ENCODE assay signal across 8 mouse cellular contexts in genomic region chr9:83145591-83146445, GRCm38 (mm10). TPM values are rescaled to one million over a fixed set of nuclear protein-coding genes. Genes with fewer than 3 reads are reported as not detected.
DNase-seq lines count a peak whose midpoint lies in the region; ATAC-seq and TF ChIP-seq lines count a peak whose summit lies in the region.

No protein-coding gene starts in this region.

- peak; percentile 62 for ATAC-seq in heart, embryonic 14.5 days (ENCODE audit: insufficient number of reproducible peaks, insufficient read depth, low FRiP score, low read depth)
- ATAC-seq in liver, embryonic 11.5 days (replicated peaks; ENCODE audit: low FRiP score) = peak; percentile 61

- H3K27ac ChIP-seq in bone marrow macrophage, adult 2 months (ENCODE audit: insufficient read depth, low read depth, low read length) = no peak overlapping the region
- peak overlapping the region; percentile 88 for H3K27ac ChIP-seq in forebrain, embryonic 10.5 days
- H3K27ac ChIP-seq in heart, embryonic 14.5 days (replicated peaks in 1 of 2; ENCODE audit: control insufficient read depth in 1 of 2, insufficient read depth in 1 of 2, low read depth in 2 of 2, low read length in 2 of 2) = peak overlapping the region; percentile 66 to 79
- H3K27ac ChIP-seq in liver, embryonic 11.5 days (ENCODE audit: low read depth, low read length) = no peak overlapping the region

- TF ChIP-seq POLR2A in bone marrow macrophage, adult 2 months (IDR thresholded peaks at IDR 0.05; ENCODE audit: borderline replicate concordance, low read depth, low read length) = no peak

- peaks cover 15% of the 10 kb centered on the region for H3K36me3 ChIP-seq in forebrain, embryonic 10.5 days (replicated peaks)
- no peaks in the 10 kb centered on the region for H3K36me3 ChIP-seq in heart, embryonic 14.5 days (ENCODE audit: control insufficient read depth, insufficient read depth, low read length)
- no peaks in the 10 kb centered on the region for H3K36me3 ChIP-seq in liver, embryonic 11.5 days (ENCODE audit: control insufficient read depth, insufficient read depth, low read length)

- H3K4me2 ChIP-seq in heart, embryonic 14.5 days (ENCODE audit: low read length) = peak overlapping the region; percentile 94
- H3K4me2 ChIP-seq in liver, embryonic 11.5 days = peak overlapping the region; percentile 87

- peak; percentile 83 for DNase-seq in A20 (ENCODE audit: low read depth, low spot score)
- DNase-seq in forebrain, embryonic 10.5 days (ENCODE audit: extremely low spot score, low spot score) = peak; percentile 74
- peak; percentile 74 for DNase-seq in kidney, postnatal 10 days
- DNase-seq in liver, embryonic 11.5 days (ENCODE audit: low spot score) = peak; percentile 44
- DNase-seq in neural tube, embryonic 10.5 days (ENCODE audit: extremely low spot score, low spot score) = peak; percentile 80
- peak; percentile 63 for DNase-seq in telencephalon, adult 2 months (ENCODE audit: low read depth, low spot score)

- TF ChIP-seq CTCF in bone marrow macrophage, adult 2 months (IDR thresholded peaks at IDR 0.05; ENCODE audit: low read depth, low read length) = no peak

- H3K4me1 ChIP-seq in bone marrow macrophage, adult 2 months (ENCODE audit: control insufficient read depth, insufficient read depth, low read length) = no peaks in the 10 kb centered on the region
- H3K4me1 ChIP-seq in forebrain, embryonic 10.5 days = peaks cover 16% of the 10 kb centered on the region
- peaks cover 3 to 6% of the 10 kb centered on the region in 2 experiments; a peak in 2 of 4 replicates for H3K4me1 ChIP-seq in heart, embryonic 14.5 days (ENCODE audit: control insufficient read depth in 2 of 2, insufficient read depth in 2 of 2, low read length in 2 of 2)
- peaks cover 3% of the 10 kb centered on the region; the same call in 1 of the 2 replicates for H3K4me1 ChIP-seq in liver, embryonic 11.5 days (replicated peaks; ENCODE audit: control insufficient read depth, insufficient read depth, low read length)

- peaks cover 5% of the 10 kb centered on the region for H3K9me3 ChIP-seq in forebrain, embryonic 10.5 days
- H3K9me3 ChIP-seq in heart, embryonic 14.5 days (ENCODE audit: control insufficient read depth, low read length) = peaks cover 3% of the 10 kb centered on the region; the same call in 1 of the 2 replicates
- H3K9me3 ChIP-seq in liver, embryonic 11.5 days (ENCODE audit: control insufficient read depth, low read length) = no peaks in the 10 kb centered on the region

- 4% methylated on average over 53 of the region's 53 CpGs for WGBS in forebrain, embryonic 10.5 days
- WGBS in heart, embryonic 14.5 days = 3% methylated on average over 49 of the region's 53 CpGs
- WGBS in liver, embryonic 11.5 days = 4% methylated on average over 53 of the region's 53 CpGs

- no peaks in the 10 kb centered on the region for H3K27me3 ChIP-seq in forebrain, embryonic 10.5 days (ENCODE audit: poor library complexity, severe bottlenecking)
- no peaks in the 10 kb centered on the region for H3K27me3 ChIP-seq in heart, embryonic 14.5 days (ENCODE audit: control insufficient read depth, insufficient read depth, low read length)
- H3K27me3 ChIP-seq in liver, embryonic 11.5 days (replicated peaks; ENCODE audit: control insufficient read depth, insufficient read depth, low read length) = peaks cover 9% of the 10 kb centered on the region

- H3K9ac ChIP-seq in heart, embryonic 14.5 days (ENCODE audit: low read length) = peak overlapping the region; percentile 78
- peak overlapping the region; percentile 34; the same call in 1 of the 2 replicates for H3K9ac ChIP-seq in liver, embryonic 11.5 days (ENCODE audit: low read depth, low read length)

- peak overlapping the region; percentile 60 for H3K4me3 ChIP-seq in bone marrow macrophage, adult 2 months (ENCODE audit: insufficient read depth, low read length)
- peak overlapping the region; percentile 77 for H3K4me3 ChIP-seq in forebrain, embryonic 10.5 days
- peak overlapping the region; percentile 64 to 79 for H3K4me3 ChIP-seq in heart, embryonic 14.5 days (ENCODE audit: control insufficient read depth in 1 of 2, insufficient read depth in 1 of 2, low read depth in 1 of 2, low read length in 2 of 2)
- H3K4me3 ChIP-seq in liver, embryonic 11.5 days (ENCODE audit: low read depth, low read length) = peak overlapping the region; percentile 54

RNA-seq across cellular contexts. Expression of gene Hmgn3, which starts 0.7 kb away (rescaled TPM):
- polyA plus RNA-seq in bone marrow macrophage, adult 2 months (2012; ENCODE audit: insufficient read depth, insufficient read length, missing spikeins) = 32.7 and 38.5 TPM in 2 replicates
- polyA plus RNA-seq in forebrain, embryonic 10.5 days (2016; fragmentation: Nextera tagmentation; extraction: Ambion mirVana) = 154 and 160 TPM in 2 replicates
- polyA plus RNA-seq in heart, embryonic 14.5 days (2014; fragmentation: Nextera tagmentation; extraction: Ambion mirVana) = 121 and 128 TPM in 2 replicates
- 16.4 and 18.7 TPM in 2 replicates for polyA plus RNA-seq in liver, embryonic 11.5 days (2014; fragmentation: Nextera tagmentation; extraction: Ambion mirVana)

Comparison
In these comparisons a context has a peak if more than half of its experiments do, and no peak if none do; other contexts are left out.
1. H3K27ac ChIP-seq: peak in forebrain, embryonic 10.5 days (single experiment) and heart, embryonic 14.5 days (2 of 2); none in bone marrow macrophage, adult 2 months (single experiment) and liver, embryonic 11.5 days (single experiment).
2. Peak in every context shown above with its lines, with median percentiles within 50 percentile points of each other: DNase-seq and H3K4me3 ChIP-seq.